32 mouse cellular contexts compared by ENCODE assay signal in genomic region chr3:146022232-146022631, GRCm38 (mm10). TPM values are rescaled to one million over a fixed set of nuclear protein-coding genes. Genes with fewer than 3 reads are reported as not detected.
"Had no signal": no experiment of that assay in that cellular context is flagged by ENCODE, and none has a peak within 500 bp of the region (broad histone marks: within the 10 kb centered on the region; RNA-seq: fewer than 3 reads in every experiment).

No protein-coding gene starts in this region.

- H3K4me3 ChIP-seq: limb, embryonic 10.5 days; limb, embryonic 12.5 days; limb, embryonic 13.5 days; limb, embryonic 15.5 days; liver, embryonic 12.5 days; liver, embryonic 13.5 days; liver, embryonic 15.5 days; lung, embryonic 15.5 days; megakaryocyte, embryonic 14.5 days; midbrain, embryonic 10.5 days; midbrain, embryonic 12.5 days; midbrain, embryonic 13.5 days; midbrain, embryonic 15.5 days; myocyte; neural tube, embryonic 12.5 days had no signal

- H3K36me3 ChIP-seq: midbrain, embryonic 12.5 days; midbrain, embryonic 13.5 days; midbrain, embryonic 15.5 days; neural tube, embryonic 12.5 days had no signal

- H3K27ac ChIP-seq: limb, embryonic 10.5 days; limb, embryonic 12.5 days; limb, embryonic 13.5 days; limb, embryonic 15.5 days; liver, embryonic 12.5 days; liver, embryonic 13.5 days; liver, embryonic 14.5 days; liver, embryonic 15.5 days; lung, embryonic 15.5 days; macrophage; midbrain, embryonic 10.5 days; midbrain, embryonic 12.5 days; midbrain, embryonic 13.5 days; midbrain, embryonic 15.5 days; neural tube, embryonic 12.5 days had no signal

- H3K27me3 ChIP-seq: limb, embryonic 12.5 days; limb, embryonic 13.5 days; limb, embryonic 15.5 days; liver, embryonic 12.5 days; liver, embryonic 13.5 days; liver, embryonic 15.5 days; lung, embryonic 15.5 days; megakaryocyte, embryonic 14.5 days; midbrain, embryonic 12.5 days; midbrain, embryonic 13.5 days; midbrain, embryonic 15.5 days; neural tube, embryonic 12.5 days had no signal

- H3K9me3 ChIP-seq: limb, embryonic 10.5 days; limb, embryonic 12.5 days; limb, embryonic 13.5 days; limb, embryonic 15.5 days; liver, embryonic 12.5 days; liver, embryonic 13.5 days; liver, embryonic 15.5 days; lung, embryonic 15.5 days; midbrain, embryonic 10.5 days; midbrain, embryonic 12.5 days; midbrain, embryonic 13.5 days; midbrain, embryonic 15.5 days; neural tube, embryonic 12.5 days had no signal

- H3K4me1 ChIP-seq: liver, embryonic 12.5 days; liver, embryonic 15.5 days; lung, embryonic 15.5 days; megakaryocyte, embryonic 14.5 days; neural tube, embryonic 12.5 days had no signal

- ATAC-seq: liver, embryonic 12.5 days; liver, postnatal 0 days; lung, postnatal 0 days; midbrain, embryonic 13.5 days; midbrain, embryonic 15.5 days; midbrain, embryonic 16.5 days had no signal

- H3K4me2 ChIP-seq: limb, embryonic 12.5 days; limb, embryonic 13.5 days; limb, embryonic 15.5 days; liver, embryonic 11.5 days; liver, embryonic 12.5 days; liver, embryonic 13.5 days; liver, embryonic 15.5 days; lung, embryonic 14.5 days; lung, embryonic 15.5 days; midbrain, embryonic 11.5 days; midbrain, embryonic 12.5 days; midbrain, embryonic 13.5 days; midbrain, embryonic 15.5 days; neural tube, embryonic 12.5 days had no signal

- DNase-seq: left cerebral cortex, postnatal 4 days; liver; liver, embryonic 13.5 days; liver, postnatal 0 days; lung, adult 18-20 months; lung, adult 2 months; lung, embryonic 14.5 days; lung, postnatal 10 days; lung, postnatal 14 days; lung, postnatal 36 days; lung, postnatal 4 days; midbrain, embryonic 14.5 days had no signal

- H3K9ac ChIP-seq: limb, embryonic 12.5 days; limb, embryonic 13.5 days; limb, embryonic 15.5 days; liver, embryonic 12.5 days; liver, embryonic 13.5 days; liver, embryonic 14.5 days; liver, embryonic 15.5 days; liver, postnatal 0 days; lung, embryonic 14.5 days; lung, embryonic 15.5 days; midbrain, embryonic 12.5 days; midbrain, embryonic 13.5 days; midbrain, embryonic 15.5 days; neural tube, embryonic 12.5 days had no signal

RNA-seq across cellular contexts. Expression of gene Syde2, which starts 34.6 kb away (rescaled TPM):
- polyA plus RNA-seq: macrophage had no signal
